Mouse (Mus musculus) urinary bladder, adult 2 months (tissue): ENCODE results near the gene Pdhx. TPM values are rescaled to one million over a fixed set of nuclear protein-coding genes. Genes with fewer than 3 reads are reported as not detected.
A peak's percentile ranks its signal among the peaks of the same experiment; 100 is the strongest.

ENCODE experiments used
- DNase-seq: peaks from one replicate; pipeline ENCODE4 v3.0.0; 2022; ENCODE audit warnings: low spot score
- polyA plus RNA-seq: library from polyadenylated mRNA; depleted of rRNA; stranded (reverse); fragments of >200 nt; gene quantifications from 2 replicates; pipeline ENCODE4 v1.2.3, GENCODE M21; 2012; rRNA removed

Gene Pdhx
- polyA plus RNA-seq: 18.6 and 22.1 TPM in 2 replicates

DNA sequence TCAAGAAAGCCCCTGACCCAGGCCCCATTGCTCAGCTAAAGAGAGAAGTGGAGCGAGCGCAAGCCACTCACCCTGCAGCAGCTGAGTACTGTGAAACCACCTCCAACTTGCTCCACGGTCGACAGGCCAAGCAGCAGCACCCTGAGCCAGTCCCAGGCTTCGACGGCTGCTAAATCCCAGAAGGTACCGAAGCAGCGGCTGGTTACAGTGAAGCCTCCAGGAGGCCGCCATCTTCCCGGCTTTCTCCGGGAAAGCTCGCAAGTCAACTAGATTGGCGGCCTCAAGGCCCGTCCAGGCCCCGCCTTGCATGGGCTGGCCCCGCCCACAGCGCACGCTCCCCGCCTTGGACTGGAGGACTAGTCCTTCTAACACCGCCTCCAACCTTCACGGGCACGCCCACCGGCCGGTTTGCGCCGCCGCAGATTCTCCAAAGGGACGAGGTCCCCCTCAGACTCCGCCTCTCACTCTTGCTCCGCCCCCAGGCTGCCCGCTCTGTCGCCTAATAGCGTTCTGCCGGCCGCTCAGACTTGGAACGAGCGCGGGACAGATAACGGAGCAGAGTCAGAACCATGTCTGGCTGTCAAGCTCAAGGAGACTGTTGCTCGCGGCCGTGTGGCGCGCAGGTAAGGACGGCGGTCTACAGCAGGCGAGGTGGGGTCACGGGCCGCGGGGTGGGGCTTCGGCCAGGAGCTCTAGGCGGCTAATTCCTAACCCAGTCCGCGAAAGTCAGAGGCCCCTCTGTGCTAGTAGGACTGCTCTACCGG is at the start of gene Pdhx, which contains the start of gene Apip:
TSS of gene Pdhx (minus strand) at position 295 of the 764 bp plus-strand sequence.
TSS of gene Apip (plus strand) at position 457 of the 764 bp plus-strand sequence.
- peak; percentile 98 for DNase-seq

DNA sequence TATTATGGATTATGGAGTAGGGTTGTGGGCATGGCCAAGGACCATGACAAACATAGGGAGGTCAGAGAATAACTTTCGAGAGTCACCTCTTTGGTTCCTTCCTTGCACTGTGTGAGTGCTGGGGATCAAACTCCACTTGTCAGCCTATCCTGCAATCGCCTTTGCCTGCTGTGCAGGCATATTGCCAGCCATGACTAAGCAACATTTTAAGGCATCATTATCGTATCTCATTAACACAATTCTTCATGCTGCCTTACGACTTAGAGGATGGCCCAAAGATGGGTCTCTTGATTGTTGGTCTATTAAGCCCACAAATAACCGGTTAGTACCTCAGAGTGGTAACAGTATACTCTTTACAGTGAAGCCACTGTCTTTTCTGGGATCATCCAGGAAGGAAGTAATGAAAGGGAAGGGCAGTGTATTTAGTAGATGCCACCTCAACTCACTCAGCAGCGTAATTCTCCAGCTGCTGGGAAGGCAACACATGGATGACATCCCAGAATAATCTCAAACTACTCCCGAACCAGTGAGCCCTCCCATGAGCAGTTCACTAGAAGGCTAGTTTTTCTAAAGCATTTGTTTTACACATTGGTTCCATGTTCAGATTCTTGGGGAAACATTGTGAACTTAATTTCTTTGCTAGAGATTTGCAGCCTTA is 46.0 kb upstream of the Pdhx start:
- DNase-seq: no peak

DNA sequence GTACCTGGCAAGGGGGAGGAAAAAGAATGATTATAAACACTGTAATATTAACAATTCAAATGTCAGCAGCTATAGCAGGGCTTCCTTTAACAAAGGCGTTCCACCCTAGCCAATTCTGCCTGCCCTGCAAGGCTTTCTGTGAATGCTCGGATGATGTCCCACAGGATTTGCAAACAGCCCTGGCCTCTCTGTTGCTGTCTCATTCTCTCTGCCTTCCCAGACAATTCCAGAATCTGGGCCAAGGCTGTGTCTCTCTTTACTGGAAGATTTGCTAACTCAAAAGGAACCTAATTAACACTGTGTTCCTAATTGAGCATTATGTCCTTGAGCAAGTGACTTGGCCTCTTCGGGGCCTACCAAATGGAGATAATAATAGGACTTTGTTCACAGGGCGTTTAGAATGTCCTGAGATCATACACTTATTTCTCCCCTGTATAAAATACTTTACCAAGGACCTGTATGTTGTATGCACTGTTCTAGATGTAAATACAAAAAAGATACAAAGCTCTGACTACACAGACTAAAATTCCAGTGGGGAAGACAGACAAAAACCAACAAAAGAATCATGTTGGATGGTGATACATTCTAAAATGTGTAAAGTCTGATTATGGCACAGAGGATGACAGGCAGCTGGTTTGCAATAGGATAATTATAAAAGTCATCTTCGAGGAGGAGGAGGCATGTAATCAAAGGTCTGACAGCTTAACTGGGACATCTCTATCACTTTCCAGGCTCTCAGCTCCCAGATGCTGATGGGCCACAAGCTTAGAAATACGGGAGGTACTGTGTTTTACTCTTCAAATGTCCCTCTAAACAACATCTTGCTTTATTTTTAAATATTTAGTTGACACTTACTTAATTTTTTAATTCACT is 45.2 kb upstream of the Pdhx start:
- no peak for DNase-seq

DNA sequence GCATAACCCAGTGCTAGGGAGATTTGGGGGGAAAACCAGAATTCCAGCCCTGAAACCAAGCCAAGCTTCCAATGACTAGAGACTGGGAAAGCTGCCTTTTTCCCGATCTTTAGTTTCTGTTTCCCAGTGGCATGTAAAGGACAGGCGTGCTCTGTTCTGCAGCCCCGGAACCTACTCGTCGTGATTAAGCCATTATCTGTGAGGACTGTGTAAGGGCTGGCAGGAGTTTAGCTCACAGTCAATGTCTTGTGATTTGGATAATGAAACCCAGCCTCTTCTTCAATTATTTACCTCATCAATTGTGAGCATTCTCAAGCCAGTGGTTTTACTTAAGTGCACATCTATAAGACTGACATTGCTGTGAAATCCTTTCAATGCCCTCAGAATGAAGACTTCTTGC is 43.9 kb upstream of the Pdhx start:
- DNase-seq: no peak

DNA sequence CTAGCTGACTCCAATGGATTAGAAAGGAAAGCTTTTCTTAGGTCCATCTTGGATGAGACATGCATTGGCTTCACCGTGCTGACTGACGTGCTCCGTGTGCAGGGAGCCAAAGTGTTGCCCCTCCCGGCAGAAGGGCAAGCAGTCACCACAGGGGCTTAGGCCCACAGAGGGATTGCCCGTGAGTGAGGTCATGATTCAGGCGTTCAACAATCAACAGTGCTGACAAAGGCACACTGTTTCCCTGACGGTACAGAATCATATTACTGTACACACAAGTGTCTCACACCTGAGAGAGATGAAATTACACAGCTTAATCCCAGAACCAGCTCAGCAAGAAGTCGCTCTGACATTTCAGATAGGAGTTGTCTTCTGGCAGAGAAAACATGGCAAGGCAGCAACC is 38.4 kb upstream of the Pdhx start:
- no peak for DNase-seq

DNA sequence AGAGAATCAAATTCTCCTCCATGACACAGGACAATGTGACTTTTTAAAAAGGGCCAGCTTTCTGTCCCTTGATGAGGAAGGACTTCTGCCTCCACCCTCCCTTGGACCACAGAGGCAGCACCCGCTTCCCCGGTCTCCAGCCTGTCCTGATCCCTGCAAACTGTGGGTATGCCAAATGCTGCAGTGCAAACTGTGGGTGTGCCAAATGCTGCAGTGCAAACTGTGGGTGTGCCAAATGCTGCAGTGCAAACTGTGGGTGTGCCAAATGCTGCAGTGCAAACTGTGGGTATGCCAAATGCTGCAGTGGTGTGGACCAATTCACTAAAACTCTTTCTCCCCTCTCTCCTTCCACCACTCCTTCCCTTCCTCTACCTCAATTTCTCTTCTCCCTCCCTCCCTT is 32.9 kb upstream of the Pdhx start:
- no peak for DNase-seq

DNA sequence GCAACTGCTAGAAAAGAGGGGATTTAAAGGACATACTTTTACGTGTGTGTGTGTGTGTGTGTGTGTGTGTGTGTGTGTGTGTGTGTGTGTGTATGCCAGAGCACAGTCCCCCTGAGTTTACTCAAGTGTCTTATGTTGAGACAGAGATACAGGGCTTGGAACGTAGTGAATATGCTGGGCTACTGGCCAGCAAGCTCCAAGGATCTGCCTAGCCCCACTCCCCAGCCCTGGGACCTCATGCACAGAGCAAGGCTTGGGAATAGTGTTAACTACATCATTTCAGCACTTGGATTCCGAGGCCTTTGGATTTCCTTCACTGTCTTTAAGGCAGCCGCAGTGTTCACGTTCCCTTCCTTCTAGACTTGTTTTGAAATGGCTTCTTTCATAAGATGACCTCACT is 29.3 kb upstream of the Pdhx start:
- no peak for DNase-seq

DNA sequence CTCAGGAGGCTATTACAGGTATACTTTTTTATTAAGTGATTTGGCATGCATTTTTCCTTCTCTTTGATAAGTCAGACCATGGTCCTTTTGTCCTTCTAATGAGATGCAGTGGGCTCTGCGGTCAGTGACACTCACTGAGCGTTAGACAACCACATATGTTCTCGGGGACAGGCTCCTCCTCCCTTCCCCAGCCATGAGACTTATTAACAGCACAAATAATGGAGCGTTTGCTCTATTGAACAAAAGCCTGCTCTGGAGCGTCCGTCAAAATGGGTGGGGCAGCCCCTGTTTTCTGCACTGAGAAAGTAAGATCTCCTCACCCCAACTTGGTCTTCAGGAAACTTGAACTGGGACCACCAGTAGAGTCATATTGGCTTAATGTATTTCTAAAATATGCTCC is 16.2 kb upstream of the Pdhx start:
- DNase-seq: no peak

DNA sequence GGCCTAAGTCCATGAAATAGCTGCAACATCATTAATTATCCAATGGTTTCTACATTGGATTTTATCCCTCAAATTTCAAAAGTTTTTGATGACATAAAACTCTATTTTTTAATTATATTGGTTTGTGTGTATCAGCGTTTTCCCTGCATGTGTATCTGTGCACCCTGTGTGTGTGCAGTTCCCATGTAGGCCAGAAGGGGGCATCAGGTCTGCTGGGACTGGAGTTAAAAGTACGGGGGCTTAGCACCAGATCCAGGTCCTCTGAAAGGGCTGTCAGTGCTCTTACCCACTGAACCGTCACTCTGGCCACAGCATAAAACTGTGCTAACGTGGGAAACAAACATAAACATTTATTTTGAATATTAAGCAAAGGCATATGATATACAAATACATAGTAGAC is 14.8 kb upstream of the Pdhx start:
- DNase-seq: no peak

DNA sequence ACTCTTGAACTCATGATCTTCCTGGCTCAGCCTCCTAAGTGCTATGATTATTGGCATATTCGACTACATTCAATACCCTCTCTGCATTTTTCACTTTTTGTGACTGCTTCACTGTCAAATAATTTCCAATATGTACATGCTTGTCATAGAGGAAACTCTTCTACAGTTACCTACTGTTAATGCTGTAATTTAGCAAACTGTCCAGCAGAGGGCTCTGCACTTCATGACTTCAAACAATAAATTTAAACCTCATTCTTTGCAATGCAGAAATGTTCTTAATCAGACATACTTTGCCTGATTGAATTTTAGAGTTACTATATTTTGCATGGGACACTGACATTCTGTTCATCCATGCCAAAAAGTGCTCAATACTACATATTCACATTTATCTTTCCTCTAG is 13.1 kb upstream of the Pdhx start:
- no peak for DNase-seq

DNA sequence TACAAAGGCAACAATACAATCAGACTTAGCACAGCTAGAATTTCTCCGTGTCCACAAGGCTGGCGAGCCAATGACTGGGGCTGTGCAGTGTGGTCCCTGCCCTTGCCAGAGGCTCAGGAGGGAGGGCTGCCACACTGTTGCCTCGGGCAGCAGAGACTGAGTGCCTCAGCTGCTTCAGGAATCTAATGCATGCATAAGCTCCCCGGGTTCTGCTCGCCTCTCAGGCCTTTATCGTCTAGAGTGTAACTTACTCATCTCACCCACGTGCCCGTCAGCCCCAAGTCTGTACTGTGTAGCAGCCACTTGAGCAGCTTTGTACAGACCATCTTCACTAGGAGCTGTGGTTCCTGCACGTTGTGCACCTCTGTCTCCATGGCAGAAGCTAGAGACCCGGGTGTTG is 12.3 kb upstream of the Pdhx start:
- DNase-seq: no peak

DNA sequence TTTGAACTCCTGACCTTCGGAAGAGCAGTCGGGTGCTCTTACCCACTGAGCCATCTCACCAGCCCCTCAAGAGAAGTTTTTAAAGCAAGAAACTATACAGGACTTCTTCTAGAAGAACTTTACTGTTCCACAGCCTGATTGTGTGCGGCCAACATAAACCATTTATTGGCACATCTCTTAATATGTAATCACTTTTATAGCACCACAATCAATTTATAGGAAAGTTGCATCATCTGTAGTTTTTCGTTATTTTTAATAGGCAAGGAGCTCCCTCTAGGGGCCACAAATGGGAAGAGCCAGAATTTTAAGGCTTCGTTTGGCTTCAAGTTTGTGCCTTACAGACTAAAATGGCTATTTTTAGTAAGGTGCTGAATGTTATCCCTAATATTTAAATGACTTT is 11.1 kb upstream of the Pdhx start:
- no peak for DNase-seq

DNA sequence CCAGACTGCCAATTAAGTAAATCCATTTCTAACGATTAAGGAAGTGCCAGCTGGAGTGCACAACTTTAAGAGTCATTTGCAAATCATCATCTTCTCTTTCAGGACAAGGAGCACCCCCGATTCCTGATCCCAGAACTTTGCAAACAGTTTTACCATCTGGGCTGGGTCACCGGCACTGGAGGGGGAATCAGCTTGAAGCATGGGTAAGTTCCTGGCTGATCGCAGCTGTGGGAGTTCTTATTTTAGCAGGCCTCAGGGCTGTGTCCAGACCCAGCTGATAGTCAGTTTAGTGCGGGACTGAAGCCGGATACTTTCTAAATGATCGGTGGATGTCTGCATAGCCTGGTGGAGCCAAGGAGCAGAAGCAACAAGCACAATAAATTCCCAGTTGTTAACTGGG is 9.5 kb upstream of the Pdhx start:
- no peak for DNase-seq

DNA sequence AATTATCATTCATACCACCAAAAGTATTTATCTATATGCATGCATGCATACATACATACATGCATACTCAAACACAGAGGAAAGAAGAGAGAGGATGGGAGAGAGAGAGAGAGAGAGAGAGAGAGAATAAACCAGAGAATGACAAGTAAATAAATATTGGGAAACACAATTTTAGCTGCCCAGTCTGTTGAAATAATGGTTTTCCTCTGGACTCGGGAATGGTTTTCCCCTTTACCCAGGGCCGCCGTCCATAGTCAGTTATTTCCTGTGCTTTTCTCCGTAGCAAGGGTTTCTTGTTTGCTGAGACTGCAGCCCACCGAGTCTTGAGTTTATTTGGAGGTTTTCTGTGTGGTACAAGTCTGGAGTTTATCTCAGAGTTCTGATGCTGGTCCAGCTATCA is 8.4 kb upstream of the Pdhx start:
- DNase-seq: no peak

DNA sequence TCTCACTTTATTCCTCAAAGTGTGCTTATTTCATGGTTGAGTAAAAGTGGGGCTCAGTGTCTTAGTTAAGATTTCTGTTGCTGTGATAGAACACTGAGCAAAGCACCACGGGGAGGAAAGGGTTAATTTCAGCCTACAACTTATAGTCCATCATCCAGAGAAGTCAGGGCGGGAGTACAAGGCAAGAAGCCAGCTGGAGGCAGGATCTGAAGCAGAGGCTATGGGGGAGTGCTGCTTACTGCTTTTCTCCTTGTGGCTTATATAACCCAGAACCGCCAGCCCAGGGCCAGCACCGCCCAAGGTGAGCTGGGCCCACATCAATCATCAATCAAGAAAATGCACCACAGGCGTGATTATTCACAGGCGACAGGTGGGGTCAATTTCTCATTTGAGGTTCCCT is 7.8 kb upstream of the Pdhx start:
- no peak for DNase-seq

DNA sequence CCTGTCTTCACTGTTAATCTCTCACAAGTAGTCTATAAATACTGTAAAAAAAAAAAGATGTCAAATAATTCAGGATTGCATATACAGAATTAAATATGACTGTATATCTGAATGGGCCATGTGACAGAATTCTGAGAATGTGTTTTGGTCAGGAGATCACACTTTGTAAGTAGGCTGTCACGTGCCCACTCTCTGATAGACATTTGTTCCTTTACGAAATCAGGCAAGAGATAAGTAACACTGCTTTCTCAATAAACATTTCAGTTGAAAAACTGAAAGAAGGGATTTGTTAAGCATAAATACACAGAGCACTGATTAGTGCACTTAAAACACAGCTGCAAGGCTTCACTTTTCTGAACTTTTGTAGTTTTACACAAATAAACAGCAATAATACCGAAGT is 2.7 kb downstream of the Pdhx start:
- no peak for DNase-seq

DNA sequence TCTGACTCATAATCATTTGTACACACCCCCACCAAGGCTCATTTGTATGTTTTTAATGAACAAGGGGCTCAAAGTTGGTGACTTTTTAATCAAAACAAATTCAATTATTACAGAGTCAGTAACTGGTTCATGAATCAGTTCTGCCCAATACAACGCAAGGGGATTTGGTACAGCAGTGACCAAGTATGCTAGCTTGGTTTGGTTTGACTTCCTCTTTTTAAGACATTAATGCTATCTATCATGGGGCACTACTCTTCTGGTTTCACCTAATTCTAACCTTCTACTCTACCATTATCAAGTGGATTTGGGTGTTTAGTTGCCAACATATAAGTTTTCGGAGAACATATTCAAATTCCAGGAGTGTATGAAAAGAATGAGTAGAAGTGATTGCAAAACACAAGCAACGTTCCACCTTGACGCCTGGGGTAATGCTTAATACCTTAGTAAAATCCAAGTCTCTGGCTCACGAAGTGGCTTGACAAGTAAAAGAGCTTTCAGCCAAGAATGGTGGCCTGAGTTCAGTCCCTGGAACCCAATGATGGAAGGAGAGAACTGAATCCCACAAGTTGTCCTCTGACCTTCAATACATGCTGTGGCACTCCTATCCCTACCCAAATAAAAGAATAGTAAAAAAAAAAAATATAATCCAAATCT is 3.4 kb downstream of the Pdhx start:
- no peak for DNase-seq

DNA sequence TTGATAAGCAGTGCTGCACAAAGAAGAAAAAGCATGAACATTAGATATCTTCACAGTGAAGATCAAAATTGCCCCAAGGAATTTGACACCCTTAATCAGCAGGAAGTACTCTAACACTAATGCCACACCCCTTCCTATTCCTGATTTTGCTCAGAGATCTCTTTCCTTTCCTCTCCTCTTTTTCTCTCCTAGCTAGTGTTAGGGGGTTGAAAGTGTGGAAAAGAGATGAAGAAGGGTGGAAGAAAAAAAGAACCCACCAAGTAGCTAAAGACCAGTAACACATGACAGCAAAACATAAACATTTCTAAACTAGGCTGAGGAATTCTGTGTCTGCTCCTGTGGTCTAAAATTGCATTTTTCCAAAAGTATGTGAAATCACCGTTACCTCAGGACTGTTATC is 4.7 kb downstream of the Pdhx start:
- DNase-seq: no peak

DNA sequence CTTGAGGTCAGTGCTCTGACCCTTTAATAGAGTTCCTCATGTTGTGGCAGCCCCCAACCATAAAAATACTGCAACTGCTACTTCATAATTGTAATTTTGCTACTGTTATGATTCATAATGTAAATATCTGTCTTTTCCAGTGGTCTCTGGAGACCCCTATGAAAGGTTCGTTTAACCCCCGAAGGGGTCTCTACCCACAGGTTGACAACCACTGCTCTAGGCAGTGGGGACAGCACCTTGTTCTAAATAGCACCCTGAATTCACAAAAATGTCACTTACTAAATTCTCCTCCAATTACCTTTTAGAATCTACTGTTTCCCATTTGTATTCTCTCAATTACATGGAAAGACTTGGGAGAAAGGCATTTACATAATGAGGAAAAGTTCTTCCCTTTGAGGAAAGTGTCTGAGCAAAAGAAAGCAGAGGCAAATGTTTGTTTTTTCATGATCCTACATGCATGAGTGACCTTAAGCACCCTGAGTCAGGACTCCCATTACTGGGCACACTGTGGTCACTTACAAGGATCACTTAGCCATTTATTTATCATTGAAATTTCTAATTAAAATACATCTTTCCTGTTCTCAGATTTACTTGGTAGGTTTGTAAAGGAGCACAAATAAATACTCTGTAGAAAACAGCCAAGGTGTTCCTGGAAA is 5.6 kb downstream of the Pdhx start:
- no peak for DNase-seq

DNA sequence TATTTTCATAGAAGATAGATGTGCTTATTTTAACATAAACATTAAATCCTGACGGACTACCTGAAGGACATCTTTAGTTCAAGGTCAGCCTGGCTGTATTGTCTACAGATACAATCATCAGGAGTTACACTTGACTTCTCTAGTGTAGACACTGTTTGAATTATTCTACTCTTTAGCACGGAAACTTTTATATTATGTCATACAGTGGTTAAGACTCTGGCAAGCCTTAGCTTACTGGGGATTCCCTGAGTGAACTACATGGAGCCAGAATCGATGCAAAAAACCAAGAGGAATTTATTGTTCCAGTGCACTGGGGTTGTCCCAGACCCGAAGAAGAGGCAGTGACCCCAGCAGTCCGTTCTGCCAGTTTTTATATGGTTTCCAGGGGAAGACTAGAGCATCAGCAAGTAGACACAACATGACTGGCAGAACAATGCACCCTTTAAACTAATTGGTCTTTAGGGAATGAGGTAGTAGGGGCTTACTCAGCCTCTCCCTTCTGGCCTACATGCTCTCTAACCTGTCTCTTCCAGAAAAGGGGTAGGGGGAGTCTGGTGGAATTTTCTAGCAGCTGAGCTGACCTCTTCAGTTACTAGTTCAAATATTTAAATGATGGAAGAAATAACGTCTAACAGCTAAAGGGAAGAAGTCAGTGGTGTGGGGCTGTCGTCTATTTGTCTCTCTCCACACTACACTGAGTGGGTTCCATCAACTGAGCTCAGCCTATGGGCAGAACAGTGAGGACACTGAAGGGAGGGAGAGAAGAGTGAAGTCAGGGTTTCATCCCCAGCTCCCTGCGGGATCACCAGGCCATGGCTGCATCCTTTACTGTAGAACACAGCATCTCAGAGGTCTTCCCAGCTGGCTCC is 6.4 kb downstream of the Pdhx start:
- no peak for DNase-seq

DNA sequence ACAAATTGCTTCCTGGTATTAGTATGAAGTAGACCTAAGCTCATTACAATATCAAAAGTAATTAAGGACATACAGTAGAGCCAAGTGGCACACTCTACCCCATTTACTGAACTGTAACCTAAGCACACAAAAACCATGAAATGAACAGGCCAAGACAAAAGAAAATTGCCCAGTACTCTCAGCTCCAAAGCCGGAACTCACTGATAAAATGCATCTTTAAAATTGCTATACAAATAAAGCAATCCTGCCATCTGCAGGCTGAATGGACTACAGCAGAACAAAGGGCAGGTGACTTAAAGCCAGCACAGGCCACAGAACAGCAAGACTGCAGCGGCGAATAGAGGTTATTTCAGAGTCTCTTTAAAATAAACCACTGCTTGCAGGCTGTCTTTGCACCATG is 10.4 kb downstream of the Pdhx start:
- DNase-seq: no peak
